Mouse (Mus musculus) hindbrain, postnatal 0 days (tissue): ENCODE results near the gene Slmap. TPM values are rescaled to one million over a fixed set of nuclear protein-coding genes. Genes with fewer than 3 reads are reported as not detected.

Source experiments
- ATAC-seq: fragments of 200-750 bp; cut with Nextera tagmentation; 2 replicates; pipeline ENCODE4 v1.8.0; 2017; ENCODE audit warnings: mild to moderate bottlenecking, moderate TSS enrichment, moderate library complexity
- DNase-seq: peaks from one replicate; pipeline ENCODE4 v3.0.0-alpha.2; 2015; ENCODE audit warnings: low spot score
- H3K27ac ChIP-seq: fragments of 300-500 bp; sonication (generic); 2 replicates; pipeline ENCODE4 v1.5.1; 2014; ENCODE audit warnings: mild to moderate bottlenecking
- H3K27me3 ChIP-seq: fragments of 300-500 bp; sonication (generic); 2 replicates; pipeline ENCODE4 v1.6.1; 2014; ENCODE audit warnings: low read length, mixed read lengths; ENCODE audit not compliant: insufficient read depth
- H3K36me3 ChIP-seq: fragments of 300-500 bp; sonication (generic); 2 replicates; pipeline ENCODE4 v1.6.1; 2014; ENCODE audit warnings: low read length, mixed read lengths; ENCODE audit not compliant: insufficient read depth
- H3K4me1 ChIP-seq: fragments of 300-500 bp; sonication (generic); 2 replicates; pipeline ENCODE4 v1.6.1; 2014; ENCODE audit warnings: antibody characterized with exemption, low read length, mixed read lengths; ENCODE audit not compliant: insufficient read depth
- H3K4me2 ChIP-seq: fragments of 300-500 bp; sonication (generic); 2 replicates; pipeline ENCODE4 v1.6.1; 2014; ENCODE audit warnings: low read depth, mild to moderate bottlenecking, low read length, moderate library complexity, mixed read lengths
- H3K4me3 ChIP-seq: fragments of 300-500 bp; sonication (generic); 2 replicates; pipeline ENCODE4 v1.5.1; 2014; ENCODE audit warnings: low read length
- H3K9ac ChIP-seq: fragments of 300-500 bp; sonication (generic); replicated peaks from 2 replicates; pipeline ENCODE4 v1.6.1; 2014; ENCODE audit warnings: mild to moderate bottlenecking, low read length, moderate library complexity, mixed read lengths
- H3K9me3 ChIP-seq: fragments of 300-500 bp; sonication (generic); 2 replicates; pipeline ENCODE4 v1.6.1; 2016; ENCODE audit warnings: low read length, mixed read lengths
- CTCF ChIP-seq: IDR thresholded peaks from 2 replicates; pipeline ENCODE4 v1.5.1; 2016; ENCODE audit warnings: antibody characterized with exemption, control low read depth, low read depth
- WGBS: fragments of 180-500 bp; shearing (Covaris S2); extraction: QIAGEN DNeasy Blood & Tissue Kit; methylation state at CpG from one replicate; pipeline ENCODE4 v1.1.7; 2014; 5-methylcytosine and 5-hydroxymethylcytosine counted together
- polyA plus RNA-seq: library from polyadenylated mRNA; unstranded; fragments of >200 nt; fragmentation: Nextera tagmentation; extraction: Ambion mirVana; gene quantifications from 2 replicates; pipeline ENCODE4 v1.2.1, GENCODE M21; 2015
- total RNA-seq: library from RNA; depleted of rRNA; stranded (reverse); fragments of >200 nt; gene quantifications from 2 replicates; pipeline ENCODE4 v1.2.3, GENCODE M21; 2014

The Slmap gene
- total and polyA plus RNA-seq, 2 experiments from 2014 or later, result 11.7 to 16.1 TPM

DNA sequence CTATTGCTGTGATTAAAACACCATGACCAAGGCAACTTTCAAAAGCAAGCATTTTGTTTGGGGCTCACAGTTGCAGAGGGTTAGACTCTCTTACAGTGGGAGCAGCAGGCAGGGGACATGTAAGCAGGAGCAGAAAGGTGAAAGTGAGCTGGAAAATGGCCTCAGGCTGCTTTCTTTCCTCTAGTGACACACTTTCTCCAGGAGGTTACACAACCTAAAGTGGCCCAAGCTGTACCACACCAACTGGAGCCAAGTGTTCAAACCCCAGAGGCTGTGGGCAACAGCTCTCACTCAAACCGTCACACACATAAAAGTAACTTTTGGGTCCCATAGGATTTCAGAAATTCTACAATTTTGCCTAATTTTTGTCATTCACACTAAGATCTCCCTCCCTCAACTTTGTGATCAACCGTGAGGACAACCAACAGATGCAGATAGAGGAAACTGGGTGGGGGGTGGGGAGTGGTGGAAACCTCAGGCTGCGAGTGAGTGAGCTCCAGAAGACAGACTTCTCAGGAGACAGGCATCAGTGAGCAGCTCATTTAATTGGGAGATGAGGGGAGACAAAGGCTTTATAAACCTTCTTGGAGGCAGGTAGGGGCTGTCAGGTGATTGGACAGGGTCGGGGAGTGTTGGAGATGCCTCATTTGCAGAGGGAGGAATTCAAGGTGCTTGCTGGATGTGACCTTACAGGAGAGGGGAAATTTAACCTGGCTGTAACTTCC, 37.4 kb upstream of the Slmap start:
- no peaks in the 10 kb centered on the region for H3K36me3 ChIP-seq
- H3K4me1 ChIP-seq, result no peaks in the 10 kb centered on the region
- ATAC-seq (no peak), DNase-seq (no peak)
- no peak overlapping the region for H3K9ac ChIP-seq
- no peak overlapping the region for H3K4me2 ChIP-seq
- no peaks in the 10 kb centered on the region for H3K27me3 ChIP-seq
- H3K4me3 ChIP-seq, result no peak overlapping the region
- TF ChIP-seq CTCF, result no peak
- H3K9me3 ChIP-seq, result no peaks in the 10 kb centered on the region
- H3K27ac ChIP-seq, result no peak overlapping the region
- WGBS, result 65% methylated on average over 4 of the region's 4 CpGs

- ATAC-seq (no peak), DNase-seq (no peak)
- no peaks in the 10 kb centered on the region for H3K36me3 ChIP-seq
- no peak overlapping the region for H3K9ac ChIP-seq
- H3K4me3 ChIP-seq, result no peak overlapping the region
- WGBS, result 69% methylated on average over 4 of the region's 4 CpGs
- H3K9me3 ChIP-seq, result no peaks in the 10 kb centered on the region
- H3K4me2 ChIP-seq, result no peak overlapping the region
- no peak for TF ChIP-seq CTCF
- H3K27ac ChIP-seq, result no peak overlapping the region
- H3K27me3 ChIP-seq, result no peaks in the 10 kb centered on the region
- no peaks in the 10 kb centered on the region for H3K4me1 ChIP-seq
Measured at GRCm38 (mm10) chr14:26569880-26570279, 35.1 kb upstream of the Slmap start.

GRCm38 (mm10) chr14:26562247-26562646, 27.5 kb upstream of the Slmap start:
- WGBS, result 89% methylated on average over 2 of the region's 2 CpGs
- Histone ChIP-seq H3K27me3 (no peaks in the 10 kb centered on the region), H3K4me3 (no peak overlapping the region), H3K27ac (no peak overlapping the region), H3K9ac (no peak overlapping the region), H3K4me2 (no peak overlapping the region), H3K4me1 (no peaks in the 10 kb centered on the region), H3K9me3 (no peaks in the 10 kb centered on the region), H3K36me3 (no peaks in the 10 kb centered on the region)
- no peak for DNase-seq
- no peak for TF ChIP-seq CTCF
- no peak for ATAC-seq

DNA sequence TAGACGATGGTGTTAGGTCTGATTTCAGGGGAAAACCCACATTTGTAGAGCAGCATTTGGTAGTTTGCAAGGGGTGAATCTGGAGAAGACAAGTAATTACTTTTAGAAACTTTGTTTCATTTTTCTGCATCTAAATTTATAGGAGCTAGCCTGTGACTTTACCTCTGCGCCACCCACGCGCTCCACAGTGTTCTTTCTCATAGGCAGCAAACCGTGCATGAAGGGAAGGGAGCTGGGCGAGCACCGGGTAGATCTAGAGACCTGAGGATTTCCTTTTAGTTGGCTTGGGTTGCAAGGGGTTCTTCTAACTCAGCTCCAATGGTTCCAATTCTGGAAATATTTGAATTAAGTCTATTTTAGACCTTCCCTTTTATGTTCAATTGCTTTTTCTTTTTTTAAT, 23.8 kb upstream of the Slmap start:
- ATAC-seq, result no peak
- H3K27me3 ChIP-seq, result no peaks in the 10 kb centered on the region
- H3K36me3 ChIP-seq, result no peaks in the 10 kb centered on the region

GRCm38 (mm10) chr14:26557581-26557980, 22.9 kb upstream of the Slmap start:
- no peaks in the 10 kb centered on the region for H3K9me3 ChIP-seq
- H3K9ac ChIP-seq, result no peak overlapping the region
- no peak overlapping the region for H3K4me2 ChIP-seq
- WGBS, result 58% methylated on average over 1 of the region's 1 CpGs
- no peaks in the 10 kb centered on the region for H3K4me1 ChIP-seq
- no peak overlapping the region for H3K4me3 ChIP-seq
- H3K36me3 ChIP-seq, result no peaks in the 10 kb centered on the region
- ATAC-seq, result no peak
- no peak overlapping the region for H3K27ac ChIP-seq
- no peak for DNase-seq
- H3K27me3 ChIP-seq, result no peaks in the 10 kb centered on the region
- no peak for TF ChIP-seq CTCF

More for the DNA sequence above, 23.8 kb upstream of the Slmap start:
- 91% methylated on average over 7 of the region's 7 CpGs for WGBS
- no peaks in the 10 kb centered on the region for H3K9me3 ChIP-seq
- H3K9ac ChIP-seq, result no peak overlapping the region
- TF ChIP-seq CTCF, result no peak
- no peak overlapping the region for H3K4me2 ChIP-seq
- no peak for DNase-seq
- no peak overlapping the region for H3K4me3 ChIP-seq
- no peak overlapping the region for H3K27ac ChIP-seq
- no peaks in the 10 kb centered on the region for H3K4me1 ChIP-seq

GRCm38 (mm10) chr14:26552853-26553252, 18.1 kb upstream of the Slmap start:
- no peak overlapping the region for H3K9ac ChIP-seq
- no peak for TF ChIP-seq CTCF
- no peak overlapping the region for H3K4me2 ChIP-seq
- no peaks in the 10 kb centered on the region for H3K27me3 ChIP-seq
- no peaks in the 10 kb centered on the region for H3K36me3 ChIP-seq
- ATAC-seq (no peak), DNase-seq (no peak)
- no peaks in the 10 kb centered on the region for H3K9me3 ChIP-seq
- H3K4me3 ChIP-seq, result no peak overlapping the region
- 83% methylated on average over 3 of the region's 3 CpGs for WGBS
- no peak overlapping the region for H3K27ac ChIP-seq
- H3K4me1 ChIP-seq, result no peaks in the 10 kb centered on the region

DNA sequence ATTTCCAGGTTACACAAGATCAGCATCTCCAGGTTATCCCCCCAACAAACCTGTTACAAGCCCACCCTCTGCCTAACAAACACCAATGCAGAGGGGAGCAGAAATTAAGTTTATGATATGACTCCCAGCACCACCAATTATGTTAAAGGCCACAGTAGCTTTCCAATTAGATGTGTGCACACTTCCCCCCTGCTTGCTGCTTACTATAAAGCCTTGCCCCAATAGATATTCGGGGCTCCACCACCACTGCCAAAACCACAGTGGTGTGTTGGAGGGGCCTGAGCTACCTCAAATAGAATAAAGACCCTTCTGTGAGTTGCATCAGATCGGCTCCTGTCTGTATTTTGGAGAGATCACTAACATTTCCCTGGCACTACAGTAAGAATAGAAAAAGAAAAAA, 17.7 kb upstream of the Slmap start:
- Histone ChIP-seq H3K36me3 (no peaks in the 10 kb centered on the region), H3K9me3 (no peaks in the 10 kb centered on the region), H3K27ac (no peak overlapping the region), H3K27me3 (no peaks in the 10 kb centered on the region), H3K9ac (no peak overlapping the region), H3K4me1 (no peaks in the 10 kb centered on the region), H3K4me3 (no peak overlapping the region), H3K4me2 (no peak overlapping the region)
- 88% methylated on average over 2 of the region's 2 CpGs for WGBS
- DNase-seq (no peak), ATAC-seq (no peak)
- no peak for TF ChIP-seq CTCF
